ENCODE assay signal across 7 mouse cellular contexts in genomic region chr7:4901171-4901570, GRCm38 (mm10). TPM values are rescaled to one million over a fixed set of nuclear protein-coding genes. Genes with fewer than 3 reads are reported as not detected.
A peak's percentile ranks its signal among the peaks of the same experiment; 100 is the strongest.
DNase-seq lines count a peak whose midpoint lies in the region; ATAC-seq and TF ChIP-seq lines count a peak whose summit lies in the region.

No protein-coding gene starts in this region.

- H3K36me3 ChIP-seq in kidney, embryonic 14.5 days (ENCODE audit: control insufficient read depth, insufficient read depth, low read length), result no peaks in the 10 kb centered on the region
- no peaks in the 10 kb centered on the region; the same call in 1 of the 2 replicates for H3K36me3 ChIP-seq in ES-Bruce4 (ENCODE audit: control insufficient read depth, insufficient read depth, low read length, poor library complexity, severe bottlenecking)
- no peaks in the 10 kb centered on the region for H3K36me3 ChIP-seq in liver, embryonic 15.5 days (replicated peaks)
- H3K36me3 ChIP-seq in forebrain, embryonic 13.5 days (ENCODE audit: poor library complexity, severe bottlenecking), result no peaks in the 10 kb centered on the region

- H3K9ac ChIP-seq in kidney, embryonic 14.5 days (ENCODE audit: low read depth, low read length), result no peak overlapping the region
- no peak overlapping the region for H3K9ac ChIP-seq in ES-Bruce4 (ENCODE audit: low read depth, poor library complexity, severe bottlenecking)
- H3K9ac ChIP-seq in liver, embryonic 15.5 days, result no peak overlapping the region
- no peak overlapping the region for H3K9ac ChIP-seq in forebrain, embryonic 13.5 days

- WGBS in kidney, embryonic 14.5 days, result 58% methylated on average over 8 of the region's 8 CpGs
- 54% methylated on average over 8 of the region's 8 CpGs for WGBS in liver, embryonic 15.5 days (ENCODE audit: insufficient replicate concordance)
- WGBS in forebrain, embryonic 13.5 days, result 49% methylated on average over 8 of the region's 8 CpGs

- 0 out of 2 replicates have a peak, but pooled peaks cover 7% of the 10 kb centered on the region for H3K4me1 ChIP-seq in kidney, embryonic 14.5 days (ENCODE audit: control insufficient read depth, insufficient read depth, low read length)
- H3K4me1 ChIP-seq in ES-Bruce4 (ENCODE audit: control insufficient read depth, insufficient read depth, low read length), result peaks cover 1% of the 10 kb centered on the region
- H3K4me1 ChIP-seq in liver, embryonic 15.5 days (replicated peaks), result peaks cover 22% of the 10 kb centered on the region
- peaks cover 11% of the 10 kb centered on the region for H3K4me1 ChIP-seq in forebrain, embryonic 13.5 days

- no peak overlapping the region for H3K4me2 ChIP-seq in kidney, embryonic 14.5 days (replicated peaks; ENCODE audit: low read depth, low read length)
- 0 out of 2 replicates have a peak overlapping the region, but pooled peaks have one; percentile 69 for H3K4me2 ChIP-seq in liver, embryonic 15.5 days
- H3K4me2 ChIP-seq in forebrain, embryonic 13.5 days, result no peak overlapping the region

- peaks cover 3% of the 10 kb centered on the region; the same call in 1 of the 2 replicates for H3K9me3 ChIP-seq in kidney, embryonic 14.5 days (ENCODE audit: control insufficient read depth, low read length)
- H3K9me3 ChIP-seq in ES-Bruce4 (replicated peaks; ENCODE audit: control insufficient read depth, insufficient read depth, low read length, poor library complexity, severe bottlenecking), result no peaks in the 10 kb centered on the region
- no peaks in the 10 kb centered on the region for H3K9me3 ChIP-seq in liver, embryonic 15.5 days (replicated peaks)
- H3K9me3 ChIP-seq in forebrain, embryonic 13.5 days (replicated peaks), result no peaks in the 10 kb centered on the region

- H3K4me3 ChIP-seq in kidney, embryonic 14.5 days (ENCODE audit: low read length), result no peak overlapping the region
- H3K4me3 ChIP-seq in ES-Bruce4 (ENCODE audit: low read depth, low read length), result no peak overlapping the region
- peak overlapping the region; percentile 47; the same call in 1 of the 2 replicates for H3K4me3 ChIP-seq in liver, embryonic 15.5 days (replicated peaks)
- H3K4me3 ChIP-seq in forebrain, embryonic 13.5 days, result no peak overlapping the region

- no peak for DNase-seq in kidney, postnatal 14 days
- no peak for DNase-seq in brain, embryonic 14.5 days (ENCODE audit: low read depth)
- DNase-seq in ovary, adult 18-20 months (ENCODE audit: low spot score), result no peak

- peak; percentile 87 for TF ChIP-seq CTCF in ES-Bruce4 (IDR thresholded peaks at IDR 0.05; ENCODE audit: low read depth, low read length)
- peak; percentile 53 for TF ChIP-seq CTCF in brain, embryonic 14.5 days (IDR thresholded peaks at IDR 0.05; ENCODE audit: borderline replicate concordance, extremely low read depth, insufficient read depth, insufficient read length)

- ATAC-seq in kidney, embryonic 14.5 days (ENCODE audit: low FRiP score, low TSS enrichment), result 0 out of 2 replicates have a peak, but pooled peaks have one; percentile 29
- no peak for ATAC-seq in liver, embryonic 15.5 days (ENCODE audit: insufficient read depth)
- no peak for ATAC-seq in forebrain, embryonic 13.5 days

- TF ChIP-seq EP300 in ES-Bruce4 (IDR thresholded peaks at IDR 0.05; ENCODE audit: insufficient read depth, low read depth, low read length), result no peak; the same call in 1 of the 2 replicates

- 0 out of 2 replicates have a peak, but pooled peaks cover 3% of the 10 kb centered on the region for H3K27me3 ChIP-seq in kidney, embryonic 14.5 days (ENCODE audit: control insufficient read depth, insufficient read depth, low read length)
- H3K27me3 ChIP-seq in ES-Bruce4 (ENCODE audit: control insufficient read depth, insufficient read depth, low read length, poor library complexity, severe bottlenecking), result no peaks in the 10 kb centered on the region
- no peaks in the 10 kb centered on the region for H3K27me3 ChIP-seq in liver, embryonic 15.5 days
- H3K27me3 ChIP-seq in forebrain, embryonic 13.5 days, result peaks cover 15% of the 10 kb centered on the region; the same call in 1 of the 2 replicates

- no peak for TF ChIP-seq POLR2A in ES-Bruce4 (IDR thresholded peaks at IDR 0.05; ENCODE audit: insufficient read depth, low read length)
- no peak for TF ChIP-seq POLR2A in brain, embryonic 14.5 days (IDR thresholded peaks at IDR 0.05; ENCODE audit: borderline replicate concordance, extremely low read depth, insufficient read depth, insufficient read length, poor library complexity, severe bottlenecking)

- H3K27ac ChIP-seq in kidney, embryonic 14.5 days (ENCODE audit: low read depth, low read length), result no peak overlapping the region
- 0 out of 2 replicates have a peak overlapping the region, but pooled peaks have one; percentile 6 for H3K27ac ChIP-seq in ES-Bruce4 (ENCODE audit: insufficient read depth, low read length)
- no peak overlapping the region for H3K27ac ChIP-seq in liver, embryonic 15.5 days (replicated peaks)
- no peak overlapping the region for H3K27ac ChIP-seq in forebrain, embryonic 13.5 days

RNA-seq across cellular contexts. Expression of gene Gm36210, which starts 5.1 kb away (rescaled TPM):
- polyA plus RNA-seq in kidney, embryonic 14.5 days (2014; fragmentation: Nextera tagmentation; extraction: Ambion mirVana), result 0.22 TPM in 1 of 2 replicates, not detected in the other
- 1.1 TPM in 2 replicates for polyA plus RNA-seq in ES-Bruce4 (2011; ENCODE audit: insufficient read depth, insufficient read length, low read depth, missing spikeins)
- 0.77 and 1.3 TPM in 2 replicates for polyA plus RNA-seq in brain, embryonic 14.5 days (2012; rRNA removed)
- not detected in 2 replicates for polyA plus RNA-seq in liver, embryonic 15.5 days (2015; fragmentation: Nextera tagmentation; extraction: Ambion mirVana)
- 0.26 and 0.45 TPM in 2 replicates for polyA plus RNA-seq in forebrain, embryonic 13.5 days (2015; fragmentation: Nextera tagmentation; extraction: Ambion mirVana)

RNA-seq across cellular contexts. Expression of gene Zfp628, which starts 13.8 kb away (rescaled TPM):
- polyA plus RNA-seq in kidney, embryonic 14.5 days (2014; fragmentation: Nextera tagmentation; extraction: Ambion mirVana), result 4.5 and 5.2 TPM in 2 replicates
- 5.0 and 5.4 TPM in 2 replicates for polyA plus RNA-seq in ES-Bruce4 (2011; ENCODE audit: insufficient read depth, insufficient read length, low read depth, missing spikeins)
- polyA plus RNA-seq in brain, embryonic 14.5 days (2012; rRNA removed), result 16.7 and 21.7 TPM in 2 replicates
- 1.7 TPM in 2 replicates for polyA plus RNA-seq in liver, embryonic 15.5 days (2015; fragmentation: Nextera tagmentation; extraction: Ambion mirVana)
- 4.3 and 4.5 TPM in 2 replicates for polyA plus RNA-seq in forebrain, embryonic 13.5 days (2015; fragmentation: Nextera tagmentation; extraction: Ambion mirVana)

RNA-seq across cellular contexts. Expression of gene Nat14, which starts 20.7 kb away (rescaled TPM):
- polyA plus RNA-seq in kidney, embryonic 14.5 days (2014; fragmentation: Nextera tagmentation; extraction: Ambion mirVana), result 3.1 and 3.6 TPM in 2 replicates
- 2.2 and 3.3 TPM in 2 replicates for polyA plus RNA-seq in ES-Bruce4 (2011; ENCODE audit: insufficient read depth, insufficient read length, low read depth, missing spikeins)
- 27.3 and 27.9 TPM in 2 replicates for polyA plus RNA-seq in brain, embryonic 14.5 days (2012; rRNA removed)
- polyA plus RNA-seq in liver, embryonic 15.5 days (2015; fragmentation: Nextera tagmentation; extraction: Ambion mirVana), result 0.23 and 0.45 TPM in 2 replicates
- 21.2 and 24.9 TPM in 2 replicates for polyA plus RNA-seq in forebrain, embryonic 13.5 days (2015; fragmentation: Nextera tagmentation; extraction: Ambion mirVana)

RNA-seq across cellular contexts. Expression of gene Isoc2a, which starts 24.2 kb away (rescaled TPM):
- polyA plus RNA-seq in kidney, embryonic 14.5 days (2014; fragmentation: Nextera tagmentation; extraction: Ambion mirVana), result 0.95 and 1.3 TPM in 2 replicates
- polyA plus RNA-seq in ES-Bruce4 (2011; ENCODE audit: insufficient read depth, insufficient read length, low read depth, missing spikeins), result 3.3 and 4.3 TPM in 2 replicates
- 6.7 and 9.0 TPM in 2 replicates for polyA plus RNA-seq in brain, embryonic 14.5 days (2012; rRNA removed)
- polyA plus RNA-seq in liver, embryonic 15.5 days (2015; fragmentation: Nextera tagmentation; extraction: Ambion mirVana), result 0.68 and 0.77 TPM in 2 replicates
- 0.63 and 0.77 TPM in 2 replicates for polyA plus RNA-seq in forebrain, embryonic 13.5 days (2015; fragmentation: Nextera tagmentation; extraction: Ambion mirVana)

RNA-seq across cellular contexts. Expression of gene Ssc5d, which starts 24.4 kb away (rescaled TPM):
- 1.1 and 2.5 TPM in 2 replicates for polyA plus RNA-seq in kidney, embryonic 14.5 days (2014; fragmentation: Nextera tagmentation; extraction: Ambion mirVana)
- polyA plus RNA-seq in ES-Bruce4 (2011; ENCODE audit: insufficient read depth, insufficient read length, low read depth, missing spikeins), result 1.5 and 2.0 TPM in 2 replicates
- 2.3 and 3.6 TPM in 2 replicates for polyA plus RNA-seq in brain, embryonic 14.5 days (2012; rRNA removed)
- polyA plus RNA-seq in liver, embryonic 15.5 days (2015; fragmentation: Nextera tagmentation; extraction: Ambion mirVana), result 0.15 TPM in 2 replicates
- polyA plus RNA-seq in forebrain, embryonic 13.5 days (2015; fragmentation: Nextera tagmentation; extraction: Ambion mirVana), result 0.23 and 0.30 TPM in 2 replicates
